Mouse (Mus musculus): ENCODE measurements around the gene Gm20388. TPM values are rescaled to one million over a fixed set of nuclear protein-coding genes. Genes with fewer than 3 reads are reported as not detected.

The Gm20388 gene
- total RNA-seq, 2 experiments from 2014 or later: 1.9 to 2.0 TPM

- DNase-seq: peak; percentile 51
Observed at GRCm38 (mm10) chr8:122282501-122283355, 2372.1 kb downstream of the Gm20388 start.

- peak; percentile 78 for DNase-seq
Observed at GRCm38 (mm10) chr8:122283356-122284202, 2372.9 kb downstream of the Gm20388 start.

- DNase-seq: peak; percentile 56
Observed at GRCm38 (mm10) chr8:122284203-122284658, 2373.6 kb downstream of the Gm20388 start.

- DNase-seq: peak; percentile 31
Observed at GRCm38 (mm10) chr8:122284659-122285261, 2374.1 kb downstream of the Gm20388 start.

GRCm38 (mm10) chr8:122285727-122286126 is 2375.1 kb downstream of the Gm20388 start:
- no peak for DNase-seq

- DNase-seq: no peak
Observed at GRCm38 (mm10) chr8:122286899-122287298, 2376.3 kb downstream of the Gm20388 start.

- DNase-seq: no peak
Observed at GRCm38 (mm10) chr8:122287742-122288141, 2377.1 kb downstream of the Gm20388 start.

- no peak for DNase-seq
Observed at GRCm38 (mm10) chr8:122288344-122288743, 2377.7 kb downstream of the Gm20388 start.

GRCm38 (mm10) chr8:122291075-122291474 is 2380.4 kb downstream of the Gm20388 start:
- DNase-seq: no peak

- no peak for DNase-seq
Observed at GRCm38 (mm10) chr8:122291549-122291948, 2380.9 kb downstream of the Gm20388 start.

GRCm38 (mm10) chr8:122293484-122293883 is 2382.8 kb downstream of the Gm20388 start:
- no peak for DNase-seq

- DNase-seq: peak; percentile 71
Observed at GRCm38 (mm10) chr8:122294273-122294683, 2383.6 kb downstream of the Gm20388 start.

- DNase-seq: no peak
Observed at GRCm38 (mm10) chr8:122295389-122295788, 2384.7 kb downstream of the Gm20388 start.

GRCm38 (mm10) chr8:122296173-122297001 is 2385.7 kb downstream of the Gm20388 start:
- peak; percentile 25 for DNase-seq

GRCm38 (mm10) chr8:122299581-122300254 is 2389.1 kb downstream of the Gm20388 start:
- no peak for DNase-seq

- DNase-seq: no peak
Observed at GRCm38 (mm10) chr8:122301081-122301480, 2390.4 kb downstream of the Gm20388 start.

- DNase-seq: no peak
Observed at GRCm38 (mm10) chr8:122301866-122302265, 2391.2 kb downstream of the Gm20388 start.

- no peak for DNase-seq
Observed at GRCm38 (mm10) chr8:122303451-122303850, 2392.8 kb downstream of the Gm20388 start.

- DNase-seq: no peak
Observed at GRCm38 (mm10) chr8:122304058-122304457, 2393.4 kb downstream of the Gm20388 start.

- peak; percentile 25 for DNase-seq
Observed at GRCm38 (mm10) chr8:122306660-122307399, 2396.2 kb downstream of the Gm20388 start.
